Mouse (Mus musculus): ENCODE measurements around the gene Mpp6. TPM values are rescaled to one million over a fixed set of nuclear protein-coding genes. Genes with fewer than 3 reads are reported as not detected.

Mpp6 gene
- polyA plus RNA-seq, 1 experiment from 2014 or later: 66.3 TPM

DNA sequence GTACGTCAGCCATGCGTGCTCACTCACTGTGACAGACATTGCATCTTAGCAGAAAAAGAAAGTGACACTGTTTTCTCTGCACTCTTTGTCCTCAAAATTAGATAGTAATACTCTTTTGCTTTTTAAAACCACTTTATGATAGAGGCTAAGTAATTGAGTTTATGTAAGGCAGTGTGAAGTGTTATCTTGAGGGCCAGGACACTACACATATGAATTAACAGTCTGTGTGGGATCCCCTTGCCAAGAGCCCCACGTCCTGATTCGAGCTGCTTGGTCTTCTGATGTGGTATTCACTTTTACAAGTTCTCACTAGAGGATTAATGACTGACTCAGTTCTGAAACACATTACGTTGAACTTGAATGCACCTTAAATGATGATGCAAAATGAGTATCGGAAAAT is 49.8 kb downstream of the Mpp6 start:
- H3K4me3 ChIP-seq (replicated peaks): no peak overlapping the region
- WGBS: 73% methylated on average over 6 of the region's 6 CpGs
- H3K9me3 ChIP-seq (replicated peaks): no peaks in the 10 kb centered on the region
- 0 out of 2 replicates have a peak, but pooled peaks cover 2% of the 10 kb centered on the region for H3K36me3 ChIP-seq
- no peak overlapping the region for H3K9ac ChIP-seq (replicated peaks)
- H3K27me3 ChIP-seq (replicated peaks): no peaks in the 10 kb centered on the region
- no peaks in the 10 kb centered on the region for H3K4me1 ChIP-seq
- ATAC-seq (ENCODE audit: low FRiP score): no peak
- H3K4me2 ChIP-seq: no peak overlapping the region
- H3K27ac ChIP-seq (replicated peaks): no peak overlapping the region

DNA sequence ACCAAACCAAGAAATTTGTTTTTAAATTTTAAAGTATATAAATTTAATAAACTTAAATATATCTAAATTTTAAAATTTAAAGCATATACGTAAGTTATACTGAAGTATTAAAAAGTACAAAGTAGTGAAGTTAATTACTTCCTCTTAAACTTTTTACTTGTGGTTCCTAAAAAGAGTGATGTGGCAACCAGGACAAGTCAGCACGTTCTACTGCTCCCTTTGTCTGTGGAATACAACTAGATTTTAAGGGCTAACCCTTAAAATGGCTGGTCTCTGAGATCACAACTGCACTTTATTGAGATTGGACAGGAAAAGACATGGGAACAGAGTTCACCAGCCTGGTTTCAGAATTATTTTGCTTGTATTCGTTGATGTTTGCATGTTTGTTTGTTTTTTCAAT is 53.0 kb downstream of the Mpp6 start:
- no peaks in the 10 kb centered on the region for H3K9me3 ChIP-seq (replicated peaks)
- 87% methylated on average over 3 of the region's 3 CpGs for WGBS
- H3K9ac ChIP-seq (replicated peaks): no peak overlapping the region
- H3K4me3 ChIP-seq (replicated peaks): no peak overlapping the region
- no peaks in the 10 kb centered on the region for H3K27me3 ChIP-seq (replicated peaks)
- H3K36me3 ChIP-seq: 0 out of 2 replicates have a peak, but pooled peaks cover 2% of the 10 kb centered on the region
- no peak overlapping the region for H3K27ac ChIP-seq (replicated peaks)
- no peaks in the 10 kb centered on the region for H3K4me1 ChIP-seq
- H3K4me2 ChIP-seq: no peak overlapping the region
- no peak for ATAC-seq (ENCODE audit: low FRiP score)

DNA sequence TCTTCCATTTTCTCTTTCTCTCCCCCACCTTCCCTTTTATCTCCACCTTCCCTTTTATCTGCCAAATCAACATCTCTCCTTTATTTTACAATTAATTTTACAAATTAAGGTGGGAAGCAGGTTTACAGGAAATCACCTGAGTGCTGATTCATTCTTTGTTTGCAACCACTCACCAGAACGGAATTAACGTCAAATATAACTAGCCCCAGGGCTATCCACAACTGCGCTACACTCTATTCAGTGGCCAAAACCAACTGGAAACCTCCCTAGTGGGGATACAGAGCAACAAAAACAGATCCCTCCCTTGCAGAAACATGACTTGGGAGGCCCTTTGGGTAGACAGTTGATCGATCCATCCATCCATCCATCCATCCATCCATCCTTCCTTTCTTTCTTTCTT is 58.8 kb downstream of the Mpp6 start:
- WGBS: 86% methylated on average over 4 of the region's 4 CpGs
- Histone ChIP-seq H3K9ac (replicated peaks) (no peak overlapping the region), H3K4me2 (no peak overlapping the region), H3K4me3 (replicated peaks) (no peak overlapping the region), H3K9me3 (replicated peaks) (peaks cover 5% of the 10 kb centered on the region; the same call in 1 of the 2 replicates), H3K36me3 (0 out of 2 replicates have a peak, but pooled peaks cover 3% of the 10 kb centered on the region), H3K4me1 (no peaks in the 10 kb centered on the region), H3K27ac (replicated peaks) (no peak overlapping the region), H3K27me3 (replicated peaks) (no peaks in the 10 kb centered on the region)
- no peak for ATAC-seq (ENCODE audit: low FRiP score)

DNA sequence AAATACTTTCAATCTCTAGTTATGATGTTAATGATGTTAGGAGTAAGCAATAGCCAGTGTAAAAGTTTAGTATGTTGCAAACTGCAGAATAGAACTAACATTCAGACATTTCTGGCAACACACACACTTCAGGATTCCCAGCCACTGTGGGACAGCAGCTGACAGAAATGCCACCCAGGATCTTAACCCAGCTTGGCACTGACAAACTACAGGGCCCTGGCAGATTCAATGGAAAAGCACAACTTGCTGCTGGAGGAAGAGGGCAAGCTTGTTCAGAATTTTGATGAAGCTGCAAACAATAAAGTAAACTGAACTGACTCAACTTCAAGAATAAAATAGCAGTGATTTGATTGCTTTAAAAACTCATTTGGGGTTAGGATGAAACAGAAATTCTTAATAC is 59.7 kb downstream of the Mpp6 start:
- Histone ChIP-seq H3K9ac (replicated peaks) (no peak overlapping the region), H3K27me3 (replicated peaks) (no peaks in the 10 kb centered on the region), H3K4me3 (replicated peaks) (no peak overlapping the region), H3K9me3 (replicated peaks) (peaks cover 5% of the 10 kb centered on the region; the same call in 1 of the 2 replicates), H3K4me1 (no peaks in the 10 kb centered on the region), H3K27ac (replicated peaks) (no peak overlapping the region), H3K36me3 (0 out of 2 replicates have a peak, but pooled peaks cover 3% of the 10 kb centered on the region), H3K4me2 (no peak overlapping the region)
- ATAC-seq (ENCODE audit: low FRiP score): no peak

DNA sequence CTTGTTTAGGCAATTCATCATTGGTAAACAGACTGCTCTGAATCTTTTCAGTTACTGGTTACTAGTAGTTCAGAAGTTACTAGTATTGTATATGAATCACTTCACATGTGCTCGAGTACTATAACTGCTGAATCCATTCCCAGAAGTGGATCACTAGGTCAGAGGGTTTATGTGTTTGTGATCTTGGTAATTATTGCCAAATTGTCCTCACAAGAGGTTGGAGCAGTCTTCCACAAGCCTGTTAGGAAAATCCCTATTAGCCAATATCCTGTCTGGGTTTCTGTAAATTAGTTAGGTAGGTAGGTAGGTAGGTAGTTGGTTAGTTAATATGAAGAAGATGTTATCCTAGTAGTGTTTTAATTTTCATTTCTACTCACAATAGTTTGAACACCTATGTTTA is 65.7 kb downstream of the Mpp6 start:
- WGBS: 88% methylated on average over 1 of the region's 1 CpGs
- ATAC-seq (ENCODE audit: low FRiP score): no peak
- no peak overlapping the region for H3K4me3 ChIP-seq (replicated peaks)

DNA sequence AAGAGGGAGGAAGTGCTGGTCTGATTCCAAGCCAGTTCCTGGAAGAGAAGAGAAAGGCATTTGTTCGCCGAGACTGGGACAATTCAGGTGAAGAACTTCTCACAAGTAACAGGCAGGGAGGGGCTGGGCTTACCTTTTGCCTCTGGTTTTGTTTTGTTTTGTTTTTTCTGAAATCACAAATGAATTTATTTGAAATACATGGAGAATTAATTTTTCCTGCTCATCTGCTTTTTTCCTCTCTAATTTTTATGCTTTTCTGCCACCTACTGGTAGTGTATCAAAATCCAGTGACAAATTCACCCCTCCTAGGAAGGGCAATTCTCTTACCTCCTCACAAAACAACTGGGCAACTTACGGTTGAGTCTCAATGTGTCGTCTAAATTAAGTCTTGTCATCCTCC is 70.1 kb downstream of the Mpp6 start:
- Histone ChIP-seq H3K36me3 (peaks cover 13% of the 10 kb centered on the region), H3K9ac (replicated peaks) (no peak overlapping the region), H3K4me1 (no peaks in the 10 kb centered on the region), H3K27me3 (replicated peaks) (no peaks in the 10 kb centered on the region), H3K4me3 (replicated peaks) (no peak overlapping the region), H3K9me3 (replicated peaks) (no peaks in the 10 kb centered on the region), H3K27ac (replicated peaks) (no peak overlapping the region), H3K4me2 (no peak overlapping the region)
- 74% methylated on average over 4 of the region's 4 CpGs for WGBS
- ATAC-seq (ENCODE audit: low FRiP score): no peak

More for the DNA sequence above, 65.7 kb downstream of the Mpp6 start:
- H3K9me3 ChIP-seq (replicated peaks): peaks cover 5% of the 10 kb centered on the region; the same call in 1 of the 2 replicates
- no peak overlapping the region for H3K27ac ChIP-seq (replicated peaks)
- no peak overlapping the region for H3K9ac ChIP-seq (replicated peaks)
- no peaks in the 10 kb centered on the region for H3K27me3 ChIP-seq (replicated peaks)
- 0 out of 2 replicates have a peak, but pooled peaks cover 3% of the 10 kb centered on the region for H3K36me3 ChIP-seq
- H3K4me1 ChIP-seq: no peaks in the 10 kb centered on the region
- no peak overlapping the region for H3K4me2 ChIP-seq

DNA sequence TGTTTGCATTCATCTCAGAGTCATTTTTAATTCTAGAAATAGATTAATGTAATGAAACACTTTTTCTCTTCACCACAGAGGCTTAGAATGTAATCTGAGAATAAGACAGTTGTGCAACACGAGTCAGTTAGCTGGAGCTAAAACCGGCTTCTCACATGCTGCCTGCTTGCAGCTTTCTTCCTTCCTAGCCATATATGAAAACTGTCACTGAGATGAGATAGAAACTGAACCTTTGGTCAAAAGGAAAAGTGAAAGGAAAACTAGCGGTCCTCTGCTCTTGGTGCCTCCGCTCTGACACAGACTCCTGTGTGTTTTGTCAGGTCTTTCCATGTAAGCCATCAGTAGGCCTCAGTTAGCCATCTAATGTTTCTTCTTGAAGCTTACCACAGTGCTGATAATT is 77.9 kb downstream of the Mpp6 start:
- Histone ChIP-seq H3K27ac (replicated peaks) (no peak overlapping the region), H3K4me3 (replicated peaks) (no peak overlapping the region), H3K4me1 (no peaks in the 10 kb centered on the region), H3K4me2 (no peak overlapping the region), H3K9ac (replicated peaks) (no peak overlapping the region), H3K9me3 (replicated peaks) (no peaks in the 10 kb centered on the region), H3K27me3 (replicated peaks) (no peaks in the 10 kb centered on the region), H3K36me3 (peaks cover 14% of the 10 kb centered on the region)
- no peak for ATAC-seq (ENCODE audit: low FRiP score)
- WGBS: 80% methylated on average over 4 of the region's 4 CpGs

DNA sequence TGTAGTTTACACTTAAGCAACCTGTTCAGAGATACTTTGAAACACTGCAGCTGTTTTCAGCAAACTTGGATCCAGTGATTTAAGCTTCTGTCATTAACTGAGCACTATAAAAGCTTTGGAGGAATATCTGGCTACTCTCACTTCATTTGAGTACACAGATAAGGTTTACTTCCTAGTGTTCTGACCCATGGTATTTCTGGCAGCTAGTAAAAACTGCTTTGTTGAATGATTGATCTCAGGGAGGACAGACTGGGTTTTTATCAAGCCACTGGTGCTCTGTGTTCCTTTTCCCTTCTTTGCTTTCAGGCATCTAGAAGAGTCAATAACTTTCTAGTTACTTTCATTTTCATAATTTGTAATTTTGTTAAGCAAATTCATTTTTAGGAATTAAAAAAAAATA is 79.3 kb downstream of the Mpp6 start:
- ATAC-seq (ENCODE audit: low FRiP score): no peak
- no peak overlapping the region for H3K9ac ChIP-seq (replicated peaks)
- no peak overlapping the region for H3K27ac ChIP-seq (replicated peaks)
- no peaks in the 10 kb centered on the region for H3K4me1 ChIP-seq
- peaks cover 6% of the 10 kb centered on the region for H3K36me3 ChIP-seq
- H3K4me3 ChIP-seq (replicated peaks): no peak overlapping the region
- no peaks in the 10 kb centered on the region for H3K9me3 ChIP-seq (replicated peaks)
- H3K4me2 ChIP-seq: no peak overlapping the region
- H3K27me3 ChIP-seq (replicated peaks): no peaks in the 10 kb centered on the region

DNA sequence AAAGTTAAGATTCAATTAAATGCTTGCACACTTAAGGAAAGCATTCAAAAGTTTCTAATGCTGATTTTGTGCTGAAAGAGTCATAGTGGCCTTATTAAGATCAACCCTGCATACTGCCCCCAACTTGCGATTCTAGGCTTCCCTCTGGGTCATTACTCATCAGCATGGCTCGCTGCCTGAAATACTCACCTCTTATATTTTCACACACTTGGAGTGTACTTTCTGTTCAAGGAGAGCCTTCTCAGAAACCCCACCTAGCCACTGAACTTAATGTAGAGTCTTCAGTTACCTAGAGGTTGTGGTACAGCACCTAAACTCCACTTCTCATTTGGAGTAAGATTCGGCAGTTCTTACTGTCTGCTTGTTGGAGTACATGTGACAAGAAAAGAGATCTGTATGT is 81.6 kb downstream of the Mpp6 start:
- no peaks in the 10 kb centered on the region for H3K4me1 ChIP-seq
- WGBS: 86% methylated on average over 3 of the region's 3 CpGs
- peaks cover 14% of the 10 kb centered on the region for H3K36me3 ChIP-seq
- no peak overlapping the region for H3K4me3 ChIP-seq (replicated peaks)
- H3K27ac ChIP-seq (replicated peaks): no peak overlapping the region
- H3K4me2 ChIP-seq: no peak overlapping the region
- no peaks in the 10 kb centered on the region for H3K9me3 ChIP-seq (replicated peaks)
- no peak overlapping the region for H3K9ac ChIP-seq (replicated peaks)
- ATAC-seq (ENCODE audit: low FRiP score): no peak
- no peaks in the 10 kb centered on the region for H3K27me3 ChIP-seq (replicated peaks)

DNA sequence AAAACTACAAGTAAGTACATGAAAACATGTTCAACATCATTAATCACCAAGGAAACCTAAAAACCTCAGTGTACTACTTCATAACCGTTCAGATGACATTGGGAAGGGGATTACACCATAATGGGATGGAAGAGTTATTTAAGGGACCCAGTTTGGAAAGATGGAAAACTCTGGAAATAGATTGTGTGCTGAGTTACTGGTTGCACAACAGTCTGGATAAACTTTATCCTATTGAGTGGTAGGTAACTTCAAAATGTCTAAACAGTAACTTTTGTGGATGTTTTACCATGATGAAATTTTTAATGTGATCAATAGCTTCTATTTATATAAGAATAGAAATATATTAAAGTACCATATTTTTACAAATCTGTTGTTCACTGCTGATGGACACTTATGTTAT is 82.1 kb downstream of the Mpp6 start:
- H3K4me2 ChIP-seq: no peak overlapping the region
- ATAC-seq (ENCODE audit: low FRiP score): no peak
- 83% methylated on average over 1 of the region's 1 CpGs for WGBS
- H3K9ac ChIP-seq (replicated peaks): no peak overlapping the region
- H3K36me3 ChIP-seq: peaks cover 14% of the 10 kb centered on the region
- H3K9me3 ChIP-seq (replicated peaks): no peaks in the 10 kb centered on the region
- H3K27ac ChIP-seq (replicated peaks): no peak overlapping the region
- H3K4me3 ChIP-seq (replicated peaks): no peak overlapping the region
- no peaks in the 10 kb centered on the region for H3K4me1 ChIP-seq
- no peaks in the 10 kb centered on the region for H3K27me3 ChIP-seq (replicated peaks)

DNA sequence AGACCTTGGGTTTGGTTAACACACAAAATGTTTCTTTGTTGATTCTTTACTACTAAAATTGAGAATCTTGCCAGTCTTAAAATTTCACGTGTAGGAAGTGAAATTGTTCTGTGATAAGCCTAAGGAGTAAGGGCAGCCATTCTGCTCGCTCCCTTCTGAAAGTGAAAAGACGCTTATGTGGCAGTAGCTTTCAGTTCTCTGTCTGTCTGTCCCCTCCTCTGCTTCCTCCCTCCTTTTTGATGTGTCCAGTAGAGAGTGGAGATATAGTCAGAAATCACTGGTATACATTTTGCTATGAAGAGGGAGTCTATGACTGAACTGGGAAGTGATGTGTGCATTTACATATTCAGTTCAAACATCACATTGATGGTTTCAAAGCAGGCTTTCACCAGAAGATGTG is 82.8 kb downstream of the Mpp6 start:
- Histone ChIP-seq H3K9me3 (replicated peaks) (no peaks in the 10 kb centered on the region), H3K4me3 (replicated peaks) (no peak overlapping the region), H3K4me2 (no peak overlapping the region), H3K9ac (replicated peaks) (no peak overlapping the region), H3K27ac (replicated peaks) (no peak overlapping the region), H3K4me1 (no peaks in the 10 kb centered on the region), H3K36me3 (peaks cover 14% of the 10 kb centered on the region), H3K27me3 (replicated peaks) (no peaks in the 10 kb centered on the region)
- ATAC-seq (ENCODE audit: low FRiP score): no peak
- WGBS: 83% methylated on average over 3 of the region's 3 CpGs

DNA sequence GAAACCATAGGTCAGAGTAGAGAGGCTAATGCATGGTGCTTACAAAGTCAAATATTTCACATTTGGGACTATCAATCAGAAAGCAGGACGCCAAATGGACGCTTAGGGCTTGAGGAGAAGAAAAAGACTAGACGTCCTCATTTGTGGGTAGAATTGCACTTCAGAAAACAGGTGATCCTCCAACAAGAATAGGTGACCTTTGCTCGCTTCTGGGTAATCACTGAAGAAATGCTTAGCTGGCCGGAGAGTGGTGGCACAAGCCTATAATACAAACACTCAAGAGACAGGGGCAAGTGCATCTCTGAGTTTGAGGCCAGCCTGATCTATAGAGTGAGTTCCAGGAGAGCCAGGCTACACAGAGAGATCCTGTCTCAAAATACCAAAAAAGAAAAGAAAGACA is 83.8 kb downstream of the Mpp6 start:
- Histone ChIP-seq H3K4me1 (no peaks in the 10 kb centered on the region), H3K9ac (replicated peaks) (no peak overlapping the region), H3K4me3 (replicated peaks) (no peak overlapping the region), H3K36me3 (peaks cover 14% of the 10 kb centered on the region), H3K4me2 (no peak overlapping the region), H3K9me3 (replicated peaks) (no peaks in the 10 kb centered on the region), H3K27me3 (replicated peaks) (no peaks in the 10 kb centered on the region), H3K27ac (replicated peaks) (no peak overlapping the region)
- ATAC-seq (ENCODE audit: low FRiP score): no peak
- 91% methylated on average over 5 of the region's 5 CpGs for WGBS

DNA sequence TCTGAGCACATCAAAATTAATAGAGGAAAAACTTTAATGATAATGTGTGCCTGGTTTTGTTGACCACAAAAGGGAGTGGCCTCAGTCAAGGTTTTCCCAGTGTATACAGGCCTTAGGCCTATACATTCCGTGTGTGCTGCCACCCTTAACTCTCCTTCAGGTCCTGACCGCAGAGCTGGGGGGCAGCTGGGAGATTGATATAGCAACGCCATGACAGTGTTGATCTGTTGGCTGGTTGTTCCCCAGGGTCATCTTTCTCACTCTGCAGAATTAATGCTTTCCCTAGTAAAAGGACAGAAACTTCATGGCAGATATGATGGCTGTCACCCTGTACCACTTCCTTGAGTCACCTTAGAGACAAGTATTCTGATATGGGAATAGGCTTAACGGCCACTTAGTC is 94.3 kb downstream of the Mpp6 start:
- H3K27me3 ChIP-seq (replicated peaks): no peaks in the 10 kb centered on the region
- 0 out of 2 replicates have a peak, but pooled peaks cover 4% of the 10 kb centered on the region for H3K36me3 ChIP-seq
- no peak for ATAC-seq (ENCODE audit: low FRiP score)
- WGBS: 91% methylated on average over 4 of the region's 4 CpGs
- H3K4me3 ChIP-seq (replicated peaks): no peak overlapping the region
- H3K9me3 ChIP-seq (replicated peaks): no peaks in the 10 kb centered on the region
- H3K9ac ChIP-seq (replicated peaks): no peak overlapping the region
- H3K4me1 ChIP-seq: no peaks in the 10 kb centered on the region
- no peak overlapping the region for H3K27ac ChIP-seq (replicated peaks)
- no peak overlapping the region for H3K4me2 ChIP-seq

Measured in neural tube, embryonic 15.5 days (tissue).